Mouse (Mus musculus): ENCODE measurements at regions not wholly inside any gene's neighbourhood (a gene's known extent, or its start where the extent isn't known, plus 50 kb on each side); places are given as distances from the start of the nearest gene placed in this dataset.

DNA sequence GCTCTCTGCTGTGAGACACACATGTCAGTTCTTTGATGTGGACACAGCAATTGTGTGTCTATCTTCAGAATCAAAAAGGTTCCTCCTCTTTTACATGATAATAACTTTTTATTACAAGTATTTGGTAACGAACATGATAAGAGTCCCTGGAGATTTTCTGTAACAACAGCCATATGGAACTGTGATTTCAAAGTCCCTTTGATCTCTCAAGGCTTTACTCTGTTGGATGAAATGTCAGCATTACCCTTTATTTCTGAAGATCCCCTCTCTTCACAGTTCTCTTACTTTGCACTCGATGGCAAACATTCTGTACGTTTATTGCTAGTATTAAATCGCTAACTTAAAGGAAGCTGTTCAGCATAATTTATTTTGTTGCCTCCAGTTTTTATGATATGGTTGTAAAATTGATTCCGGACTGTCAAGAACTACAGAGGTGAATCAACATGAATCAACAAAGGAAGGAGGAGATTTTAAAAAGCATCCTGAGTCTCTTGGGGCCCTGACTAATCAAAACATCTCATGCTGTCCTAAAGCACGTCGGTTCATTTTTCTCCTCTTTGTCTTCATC is 162.0 kb downstream of the Abcc12 start:
- no peak for TF ChIP-seq POLR2A (IDR thresholded peaks at IDR 0.05; ENCODE audit: control insufficient read depth, extremely low read depth, insufficient read depth, low read length, poor library complexity)
- no peak for TF ChIP-seq CTCF (IDR thresholded peaks at IDR 0.05; ENCODE audit: borderline replicate concordance, control insufficient read depth, extremely low read depth, insufficient read depth, low read length, poor library complexity)

Data from thymus, adult 2 months (tissue).